Mouse (Mus musculus): ENCODE results near the gene Wnt3a. TPM values are rescaled to one million over a fixed set of nuclear protein-coding genes. Genes with fewer than 3 reads are reported as not detected.

The Wnt3a gene
- polyA plus RNA-seq (2015; fragmentation: Nextera tagmentation; extraction: Ambion mirVana): 0.15 and 0.23 TPM in 2 replicates

GRCm38 (mm10) chr11:59290702-59291303 lies at the start of gene Wnt3a:
Gene Wnt3a, minus strand, starts transcription at chr11:59290752.
- Histone ChIP-seq H3K4me2 (peak within 1 kb of the TSS; percentile 66), H3K9me3 (no peaks in the 10 kb centered on the region), H3K4me1 (peaks cover 12% of the 10 kb centered on the region; the same call in 1 of the 2 replicates), H3K9ac (no peak within 1 kb of the TSS), H3K4me3 (replicated peaks) (peak within 1 kb of the TSS; percentile 36), H3K27ac (no peak within 1 kb of the TSS), H3K27me3 (replicated peaks) (peaks cover 84% of the 10 kb centered on the region), H3K36me3 (no peaks in the 10 kb centered on the region)
- ATAC-seq (ENCODE audit: insufficient read depth, low FRiP score, low read depth): no peak
- under 1% methylated on average over 36 of the region's 60 CpGs for WGBS

GRCm38 (mm10) chr11:59338736-59339120 lies 48.2 kb upstream of the Wnt3a start:
- 93% methylated on average over 2 of the region's 2 CpGs for WGBS
- no peak for ATAC-seq (ENCODE audit: insufficient read depth, low FRiP score, low read depth)
- no peak overlapping the region for H3K9ac ChIP-seq
- no peaks in the 10 kb centered on the region for H3K9me3 ChIP-seq
- H3K27ac ChIP-seq: no peak overlapping the region
- no peak overlapping the region for H3K4me3 ChIP-seq (replicated peaks)
- no peaks in the 10 kb centered on the region for H3K27me3 ChIP-seq (replicated peaks)
- H3K4me2 ChIP-seq: no peak overlapping the region
- H3K4me1 ChIP-seq: no peaks in the 10 kb centered on the region
- H3K36me3 ChIP-seq: no peaks in the 10 kb centered on the region

GRCm38 (mm10) chr11:59337955-59338735 lies 47.6 kb upstream of the Wnt3a start:
- H3K4me3 ChIP-seq (replicated peaks): no peak overlapping the region
- H3K4me1 ChIP-seq: no peaks in the 10 kb centered on the region
- WGBS: 64% methylated on average over 13 of the region's 13 CpGs
- no peaks in the 10 kb centered on the region for H3K36me3 ChIP-seq
- H3K27me3 ChIP-seq (replicated peaks): no peaks in the 10 kb centered on the region
- H3K4me2 ChIP-seq: no peak overlapping the region
- ATAC-seq (ENCODE audit: insufficient read depth, low FRiP score, low read depth): no peak
- H3K27ac ChIP-seq: no peak overlapping the region
- H3K9ac ChIP-seq: no peak overlapping the region
- no peaks in the 10 kb centered on the region for H3K9me3 ChIP-seq

GRCm38 (mm10) chr11:59336381-59336780 lies 45.8 kb upstream of the Wnt3a start:
- Histone ChIP-seq H3K4me2 (no peak overlapping the region), H3K27me3 (replicated peaks) (no peaks in the 10 kb centered on the region), H3K4me1 (no peaks in the 10 kb centered on the region), H3K27ac (no peak overlapping the region; the same call in 1 of the 2 replicates), H3K4me3 (replicated peaks) (no peak overlapping the region), H3K9me3 (no peaks in the 10 kb centered on the region), H3K36me3 (no peaks in the 10 kb centered on the region), H3K9ac (no peak overlapping the region)
- 0% methylated on average over 1 of the region's 1 CpGs for WGBS
- no peak for ATAC-seq (ENCODE audit: insufficient read depth, low FRiP score, low read depth)

- Histone ChIP-seq H3K27me3 (replicated peaks) (no peaks in the 10 kb centered on the region), H3K9ac (no peak overlapping the region), H3K27ac (no peak overlapping the region; the same call in 1 of the 2 replicates), H3K36me3 (no peaks in the 10 kb centered on the region), H3K4me1 (no peaks in the 10 kb centered on the region), H3K4me2 (no peak overlapping the region), H3K9me3 (no peaks in the 10 kb centered on the region), H3K4me3 (replicated peaks) (no peak overlapping the region)
- ATAC-seq (ENCODE audit: insufficient read depth, low FRiP score, low read depth): no peak
- WGBS: 46% methylated on average over 2 of the region's 2 CpGs
These were observed 45.4 kb upstream of the Wnt3a start for GRCm38 (mm10) chr11:59335942-59336341.

GRCm38 (mm10) chr11:59335150-59335549 lies 44.6 kb upstream of the Wnt3a start:
- Histone ChIP-seq H3K9me3 (no peaks in the 10 kb centered on the region), H3K9ac (no peak overlapping the region), H3K27me3 (replicated peaks) (no peaks in the 10 kb centered on the region), H3K4me1 (no peaks in the 10 kb centered on the region), H3K36me3 (no peaks in the 10 kb centered on the region), H3K4me2 (no peak overlapping the region), H3K4me3 (replicated peaks) (no peak overlapping the region), H3K27ac (no peak overlapping the region)
- ATAC-seq (ENCODE audit: insufficient read depth, low FRiP score, low read depth): no peak
- 67% methylated on average over 4 of the region's 4 CpGs for WGBS

- Histone ChIP-seq H3K27ac (no peak overlapping the region), H3K27me3 (replicated peaks) (no peaks in the 10 kb centered on the region), H3K4me2 (no peak overlapping the region), H3K9ac (no peak overlapping the region), H3K4me3 (replicated peaks) (no peak overlapping the region), H3K36me3 (no peaks in the 10 kb centered on the region), H3K4me1 (no peaks in the 10 kb centered on the region), H3K9me3 (no peaks in the 10 kb centered on the region)
- WGBS: 32% methylated on average over 9 of the region's 9 CpGs
- no peak for ATAC-seq (ENCODE audit: insufficient read depth, low FRiP score, low read depth)
These were observed 42.4 kb upstream of the Wnt3a start for GRCm38 (mm10) chr11:59332938-59333337.

- Histone ChIP-seq H3K4me3 (replicated peaks) (no peak overlapping the region), H3K4me1 (no peaks in the 10 kb centered on the region), H3K9me3 (no peaks in the 10 kb centered on the region), H3K4me2 (no peak overlapping the region), H3K27me3 (replicated peaks) (no peaks in the 10 kb centered on the region), H3K36me3 (no peaks in the 10 kb centered on the region), H3K9ac (no peak overlapping the region), H3K27ac (no peak overlapping the region)
- ATAC-seq (ENCODE audit: insufficient read depth, low FRiP score, low read depth): 0 out of 2 replicates have a peak, but pooled peaks have one; percentile 8
- WGBS: 72% methylated on average over 16 of the region's 16 CpGs
These were observed 40.8 kb upstream of the Wnt3a start for GRCm38 (mm10) chr11:59331167-59331869.

- 48% methylated on average over 5 of the region's 5 CpGs for WGBS
- H3K9ac ChIP-seq: no peak overlapping the region
- H3K4me1 ChIP-seq: no peaks in the 10 kb centered on the region
- no peak; the same call in 1 of the 2 replicates for ATAC-seq (ENCODE audit: insufficient read depth, low FRiP score, low read depth)
- no peak overlapping the region for H3K4me2 ChIP-seq
- H3K4me3 ChIP-seq (replicated peaks): no peak overlapping the region
- H3K36me3 ChIP-seq: no peaks in the 10 kb centered on the region
- H3K9me3 ChIP-seq: no peaks in the 10 kb centered on the region
- no peaks in the 10 kb centered on the region for H3K27me3 ChIP-seq (replicated peaks)
- H3K27ac ChIP-seq: no peak overlapping the region
These were observed 40.0 kb upstream of the Wnt3a start for GRCm38 (mm10) chr11:59330560-59330959.

GRCm38 (mm10) chr11:59329616-59330015 lies 39.1 kb upstream of the Wnt3a start:
- Histone ChIP-seq H3K27ac (no peak overlapping the region), H3K4me1 (peaks cover 4% of the 10 kb centered on the region; the same call in 1 of the 2 replicates), H3K9me3 (no peaks in the 10 kb centered on the region), H3K9ac (no peak overlapping the region), H3K4me2 (no peak overlapping the region), H3K36me3 (no peaks in the 10 kb centered on the region), H3K27me3 (replicated peaks) (no peaks in the 10 kb centered on the region), H3K4me3 (replicated peaks) (no peak overlapping the region)
- 51% methylated on average over 6 of the region's 6 CpGs for WGBS
- ATAC-seq (ENCODE audit: insufficient read depth, low FRiP score, low read depth): no peak

- no peak overlapping the region for H3K4me2 ChIP-seq
- 80% methylated on average over 18 of the region's 18 CpGs for WGBS
- no peaks in the 10 kb centered on the region for H3K36me3 ChIP-seq
These were observed 37.1 kb upstream of the Wnt3a start for GRCm38 (mm10) chr11:59327625-59328024.

GRCm38 (mm10) chr11:59324777-59325176 lies 34.2 kb upstream of the Wnt3a start:
- H3K36me3 ChIP-seq: no peaks in the 10 kb centered on the region
- 40% methylated on average over 5 of the region's 5 CpGs for WGBS
- no peak overlapping the region for H3K9ac ChIP-seq
- no peaks in the 10 kb centered on the region for H3K9me3 ChIP-seq
- no peaks in the 10 kb centered on the region for H3K27me3 ChIP-seq (replicated peaks)
- H3K4me2 ChIP-seq: no peak overlapping the region
- no peak for ATAC-seq (ENCODE audit: insufficient read depth, low FRiP score, low read depth)
- no peak overlapping the region for H3K27ac ChIP-seq
- H3K4me3 ChIP-seq (replicated peaks): no peak overlapping the region
- H3K4me1 ChIP-seq: peaks cover 4% of the 10 kb centered on the region; the same call in 1 of the 2 replicates

More at GRCm38 (mm10) chr11:59327625-59328024, 37.1 kb upstream of the Wnt3a start:
- Histone ChIP-seq H3K4me3 (replicated peaks) (no peak overlapping the region), H3K27me3 (replicated peaks) (no peaks in the 10 kb centered on the region), H3K27ac (no peak overlapping the region), H3K9me3 (no peaks in the 10 kb centered on the region), H3K9ac (no peak overlapping the region), H3K4me1 (peaks cover 4% of the 10 kb centered on the region; the same call in 1 of the 2 replicates)
- no peak for ATAC-seq (ENCODE audit: insufficient read depth, low FRiP score, low read depth)

All from stomach, embryonic 15.5 days (tissue).